Mouse (Mus musculus): Measurements from ENCODE around the gene Cfap99. TPM values are rescaled to one million over a fixed set of nuclear protein-coding genes. Genes with fewer than 3 reads are reported as not detected.

The Cfap99 gene
- polyA plus RNA-seq, 1 experiment from 2014 or later, result not detected

- WGBS, result 60% methylated on average over 3 of the region's 3 CpGs
- Histone ChIP-seq H3K4me1 (no peaks in the 10 kb centered on the region), H3K4me3 (replicated peaks) (no peak overlapping the region), H3K27me3 (replicated peaks) (no peaks in the 10 kb centered on the region), H3K27ac (replicated peaks) (no peak overlapping the region), H3K36me3 (no peaks in the 10 kb centered on the region), H3K9ac (replicated peaks) (no peak overlapping the region), H3K9me3 (replicated peaks) (no peaks in the 10 kb centered on the region), H3K4me2 (no peak overlapping the region)
- no peak for ATAC-seq (ENCODE audit: low FRiP score)
Observed at GRCm38 (mm10) chr5:34259172-34259816, 29.1 kb upstream of the Cfap99 start.

DNA sequence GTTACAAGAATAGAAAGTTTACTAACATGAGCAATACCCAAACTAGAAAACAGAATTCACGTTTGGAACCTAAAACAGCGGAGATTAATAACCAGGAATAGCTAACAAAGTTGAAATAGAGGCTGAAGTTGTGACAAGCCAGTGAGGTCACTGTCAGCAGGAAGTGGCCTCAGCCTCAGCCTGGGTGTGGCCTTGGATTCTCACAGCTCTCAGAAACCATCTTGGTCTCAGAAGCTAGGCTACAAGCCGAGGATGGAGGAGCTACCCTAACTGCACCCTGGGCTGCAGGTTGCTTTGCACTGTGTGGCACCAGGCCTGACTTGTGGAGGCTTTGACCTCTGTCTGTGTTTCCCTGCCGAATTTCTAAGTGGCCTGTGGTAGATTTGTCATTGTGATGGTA lies 22.3 kb upstream of the Cfap99 start:
- no peak for ATAC-seq (ENCODE audit: low FRiP score)
- Histone ChIP-seq H3K27me3 (replicated peaks) (no peaks in the 10 kb centered on the region), H3K4me2 (no peak overlapping the region), H3K9ac (replicated peaks) (no peak overlapping the region), H3K27ac (replicated peaks) (no peak overlapping the region), H3K4me1 (no peaks in the 10 kb centered on the region), H3K36me3 (no peaks in the 10 kb centered on the region), H3K4me3 (replicated peaks) (no peak overlapping the region), H3K9me3 (replicated peaks) (no peaks in the 10 kb centered on the region)
- 75% methylated on average over 4 of the region's 4 CpGs for WGBS

DNA sequence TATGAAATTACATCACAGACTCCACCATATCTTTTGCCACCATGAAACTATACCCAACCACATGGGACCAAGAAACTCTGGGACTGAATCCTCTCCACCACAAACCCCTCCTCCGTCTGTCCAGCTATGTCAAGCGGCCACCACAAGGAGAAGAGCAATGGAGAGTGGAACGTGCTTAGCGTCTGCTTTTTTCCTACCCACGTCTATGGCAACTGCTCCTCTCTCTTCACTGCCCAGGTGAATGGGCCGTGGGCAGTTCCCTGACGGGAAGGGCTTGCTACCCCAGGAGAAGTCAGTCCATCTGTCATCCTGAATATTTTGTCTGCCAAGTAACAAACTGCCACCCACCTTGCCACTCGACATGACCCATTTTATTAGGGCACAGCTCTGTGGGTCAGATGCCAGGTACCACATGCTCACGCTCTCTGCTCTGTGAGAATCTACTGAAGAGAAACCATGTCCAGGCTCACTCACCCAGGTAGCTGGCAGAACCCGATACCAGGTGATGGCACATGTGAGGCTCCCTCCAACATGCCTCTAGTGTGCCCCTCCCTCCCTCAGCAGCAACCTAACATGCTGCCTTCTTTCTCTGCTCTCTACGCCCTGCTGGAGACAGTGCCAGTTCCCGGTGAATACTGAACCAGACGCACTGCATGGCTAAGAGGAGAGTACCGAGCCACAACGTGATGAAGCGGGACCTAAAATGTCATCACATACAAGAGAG lies 19.0 kb upstream of the Cfap99 start:
- no peak overlapping the region for H3K9ac ChIP-seq (replicated peaks)
- H3K4me3 ChIP-seq (replicated peaks), result no peak overlapping the region
- H3K9me3 ChIP-seq (replicated peaks), result no peaks in the 10 kb centered on the region
- no peaks in the 10 kb centered on the region for H3K36me3 ChIP-seq
- 82% methylated on average over 16 of the region's 16 CpGs for WGBS
- ATAC-seq (ENCODE audit: low FRiP score), result no peak
- no peaks in the 10 kb centered on the region for H3K4me1 ChIP-seq
- H3K27me3 ChIP-seq (replicated peaks), result no peaks in the 10 kb centered on the region
- H3K4me2 ChIP-seq, result no peak overlapping the region
- no peak overlapping the region for H3K27ac ChIP-seq (replicated peaks)

GRCm38 (mm10) chr5:34269921-34270465 lies 18.4 kb upstream of the Cfap99 start:
- 72% methylated on average over 12 of the region's 12 CpGs for WGBS
- Histone ChIP-seq H3K27ac (replicated peaks) (no peak overlapping the region), H3K9ac (replicated peaks) (no peak overlapping the region), H3K27me3 (replicated peaks) (no peaks in the 10 kb centered on the region), H3K9me3 (replicated peaks) (no peaks in the 10 kb centered on the region), H3K4me2 (no peak overlapping the region), H3K36me3 (no peaks in the 10 kb centered on the region), H3K4me1 (no peaks in the 10 kb centered on the region), H3K4me3 (replicated peaks) (no peak overlapping the region)
- no peak for ATAC-seq (ENCODE audit: low FRiP score)

GRCm38 (mm10) chr5:34271743-34272142 lies 16.7 kb upstream of the Cfap99 start:
- WGBS, result 24% methylated on average over 4 of the region's 4 CpGs
- Histone ChIP-seq H3K27me3 (replicated peaks) (no peaks in the 10 kb centered on the region), H3K4me3 (replicated peaks) (no peak overlapping the region), H3K9me3 (replicated peaks) (no peaks in the 10 kb centered on the region), H3K9ac (replicated peaks) (no peak overlapping the region), H3K4me2 (no peak overlapping the region), H3K27ac (replicated peaks) (no peak overlapping the region), H3K36me3 (no peaks in the 10 kb centered on the region), H3K4me1 (no peaks in the 10 kb centered on the region)
- ATAC-seq (ENCODE audit: low FRiP score), result no peak

DNA sequence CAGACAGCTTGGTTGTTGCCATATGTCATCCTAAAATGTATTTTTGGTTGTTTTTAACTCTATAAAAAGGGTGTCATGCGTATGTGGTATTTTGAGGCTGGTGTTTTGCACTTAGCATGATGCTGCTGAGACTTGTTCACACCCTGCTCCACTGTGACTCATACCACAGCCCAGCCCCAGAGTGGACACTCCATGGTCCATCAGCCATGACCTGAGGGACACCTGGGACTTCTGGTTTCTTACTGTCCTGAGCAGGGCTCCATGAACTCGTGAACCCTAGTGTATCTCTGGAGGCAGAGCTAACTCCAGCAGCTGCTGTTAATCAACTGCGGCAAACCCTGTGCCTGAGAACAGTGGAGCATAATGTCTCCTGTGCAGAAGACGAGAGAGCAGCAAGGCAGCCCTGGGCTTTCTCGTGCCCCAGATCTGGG lies 15.1 kb upstream of the Cfap99 start:
- H3K4me2 ChIP-seq, result no peak overlapping the region
- ATAC-seq (ENCODE audit: low FRiP score), result no peak
- no peak overlapping the region for H3K9ac ChIP-seq (replicated peaks)
- WGBS, result 75% methylated on average over 5 of the region's 5 CpGs
- no peaks in the 10 kb centered on the region for H3K4me1 ChIP-seq
- no peaks in the 10 kb centered on the region for H3K36me3 ChIP-seq
- no peaks in the 10 kb centered on the region for H3K27me3 ChIP-seq (replicated peaks)
- no peaks in the 10 kb centered on the region for H3K9me3 ChIP-seq (replicated peaks)
- no peak overlapping the region for H3K4me3 ChIP-seq (replicated peaks)
- no peak overlapping the region for H3K27ac ChIP-seq (replicated peaks)

GRCm38 (mm10) chr5:34274268-34274667 lies 14.1 kb upstream of the Cfap99 start:
- 79% methylated on average over 3 of the region's 3 CpGs for WGBS
- Histone ChIP-seq H3K9ac (replicated peaks) (no peak overlapping the region), H3K9me3 (replicated peaks) (no peaks in the 10 kb centered on the region), H3K4me1 (no peaks in the 10 kb centered on the region), H3K27me3 (replicated peaks) (no peaks in the 10 kb centered on the region), H3K36me3 (no peaks in the 10 kb centered on the region), H3K27ac (replicated peaks) (no peak overlapping the region), H3K4me2 (no peak overlapping the region), H3K4me3 (replicated peaks) (no peak overlapping the region)
- no peak for ATAC-seq (ENCODE audit: low FRiP score)

DNA sequence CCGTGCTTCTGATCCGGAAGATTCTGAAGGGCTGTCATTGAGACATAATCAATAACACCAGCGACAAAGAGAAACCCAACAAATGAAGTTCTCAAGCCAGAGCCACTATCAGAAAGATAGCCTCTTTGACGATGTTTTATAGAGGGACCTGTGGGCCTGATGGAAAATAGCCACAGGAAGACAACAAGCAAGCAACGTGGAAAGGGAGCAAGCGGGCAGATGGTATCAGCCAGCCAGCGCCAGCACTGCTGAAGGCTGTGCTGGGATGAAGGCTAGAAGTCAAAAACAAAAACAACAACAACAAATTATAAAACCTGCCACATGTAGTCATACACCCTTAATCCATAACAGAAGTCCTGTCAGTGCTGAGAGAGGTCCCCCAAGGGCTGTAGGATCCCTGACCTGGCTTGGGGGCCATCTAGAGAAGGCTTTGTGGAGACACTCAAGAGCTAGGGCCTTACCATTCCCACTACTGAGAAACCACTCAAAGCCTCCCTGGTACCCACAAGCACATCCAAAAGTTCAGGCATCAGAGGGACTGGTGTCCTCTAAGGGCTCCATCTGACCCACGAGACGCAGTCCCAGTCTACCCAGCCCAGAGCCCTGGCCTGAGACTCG lies 13.6 kb upstream of the Cfap99 start:
- no peaks in the 10 kb centered on the region for H3K9me3 ChIP-seq (replicated peaks)
- no peak overlapping the region for H3K4me3 ChIP-seq (replicated peaks)
- H3K9ac ChIP-seq (replicated peaks), result no peak overlapping the region
- no peaks in the 10 kb centered on the region for H3K27me3 ChIP-seq (replicated peaks)
- H3K4me1 ChIP-seq, result no peaks in the 10 kb centered on the region
- H3K4me2 ChIP-seq, result no peak overlapping the region
- WGBS, result 83% methylated on average over 10 of the region's 10 CpGs
- no peaks in the 10 kb centered on the region for H3K36me3 ChIP-seq
- H3K27ac ChIP-seq (replicated peaks), result no peak overlapping the region; the same call in 1 of the 2 replicates
- ATAC-seq (ENCODE audit: low FRiP score), result no peak

DNA sequence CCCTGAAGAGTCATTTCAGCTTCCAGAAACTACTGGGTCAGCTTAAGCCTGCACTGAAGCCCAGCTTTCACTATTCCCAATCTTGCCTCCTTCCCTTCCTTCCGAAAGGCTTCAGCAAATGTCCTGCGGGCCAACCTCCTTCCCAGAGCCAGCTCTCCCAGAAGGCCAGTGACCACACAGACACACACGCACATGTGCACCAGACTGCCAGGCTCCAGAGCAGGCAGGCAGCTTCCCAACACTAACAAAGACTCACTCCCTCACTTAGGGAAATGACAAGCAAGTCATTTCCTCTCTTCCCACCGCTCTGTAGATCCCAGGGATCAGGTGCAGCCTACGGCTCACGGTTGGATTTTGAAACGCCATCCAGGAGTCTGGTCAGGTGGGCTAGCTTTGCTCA lies 12.2 kb upstream of the Cfap99 start:
- H3K9ac ChIP-seq (replicated peaks), result no peak overlapping the region
- H3K4me2 ChIP-seq, result no peak overlapping the region
- H3K27me3 ChIP-seq (replicated peaks), result no peaks in the 10 kb centered on the region
- ATAC-seq (ENCODE audit: low FRiP score), result no peak
- whole genome bisulfite sequencing, result 87% methylated on average over 7 of the region's 7 CpGs
- no peak overlapping the region for H3K27ac ChIP-seq (replicated peaks)
- H3K4me3 ChIP-seq (replicated peaks), result no peak overlapping the region
- H3K36me3 ChIP-seq, result no peaks in the 10 kb centered on the region
- no peaks in the 10 kb centered on the region for H3K9me3 ChIP-seq (replicated peaks)
- no peaks in the 10 kb centered on the region for H3K4me1 ChIP-seq

GRCm38 (mm10) chr5:34276746-34277145 lies 11.7 kb upstream of the Cfap99 start:
- 88% methylated on average over 6 of the region's 6 CpGs for WGBS
- Histone ChIP-seq H3K27ac (replicated peaks) (no peak overlapping the region), H3K4me2 (no peak overlapping the region), H3K36me3 (no peaks in the 10 kb centered on the region), H3K9ac (replicated peaks) (no peak overlapping the region), H3K4me1 (no peaks in the 10 kb centered on the region), H3K27me3 (replicated peaks) (no peaks in the 10 kb centered on the region), H3K9me3 (replicated peaks) (no peaks in the 10 kb centered on the region), H3K4me3 (replicated peaks) (no peak overlapping the region)
- no peak for ATAC-seq (ENCODE audit: low FRiP score)

DNA sequence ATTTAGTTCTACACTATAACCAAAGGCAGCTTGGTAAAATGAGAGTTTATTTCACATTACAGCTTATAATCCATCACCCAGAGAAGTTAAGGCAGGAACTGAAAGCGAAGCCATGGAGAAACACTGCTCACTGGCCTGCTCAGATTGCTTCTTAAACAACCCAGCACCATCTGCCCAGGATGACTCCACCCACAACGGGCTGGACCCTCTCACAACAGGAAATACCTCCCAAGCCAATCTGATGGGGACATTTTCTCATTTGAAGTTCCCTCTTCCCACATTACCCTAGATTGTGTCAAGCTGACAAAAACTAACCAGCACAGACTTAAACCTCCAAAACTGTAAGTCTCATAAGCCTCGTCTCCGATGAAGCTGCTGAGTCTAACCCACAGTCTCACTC lies 10.3 kb upstream of the Cfap99 start:
- no peaks in the 10 kb centered on the region for H3K36me3 ChIP-seq
- no peaks in the 10 kb centered on the region for H3K27me3 ChIP-seq (replicated peaks)
- H3K4me1 ChIP-seq, result no peaks in the 10 kb centered on the region; the same call in 1 of the 2 replicates
- H3K4me2 ChIP-seq, result no peak overlapping the region
- no peaks in the 10 kb centered on the region for H3K9me3 ChIP-seq (replicated peaks)
- WGBS, result 83% methylated on average over 4 of the region's 4 CpGs
- H3K4me3 ChIP-seq (replicated peaks), result no peak overlapping the region
- no peak overlapping the region for H3K27ac ChIP-seq (replicated peaks)
- no peak for ATAC-seq (ENCODE audit: low FRiP score)
- no peak overlapping the region for H3K9ac ChIP-seq (replicated peaks)

DNA sequence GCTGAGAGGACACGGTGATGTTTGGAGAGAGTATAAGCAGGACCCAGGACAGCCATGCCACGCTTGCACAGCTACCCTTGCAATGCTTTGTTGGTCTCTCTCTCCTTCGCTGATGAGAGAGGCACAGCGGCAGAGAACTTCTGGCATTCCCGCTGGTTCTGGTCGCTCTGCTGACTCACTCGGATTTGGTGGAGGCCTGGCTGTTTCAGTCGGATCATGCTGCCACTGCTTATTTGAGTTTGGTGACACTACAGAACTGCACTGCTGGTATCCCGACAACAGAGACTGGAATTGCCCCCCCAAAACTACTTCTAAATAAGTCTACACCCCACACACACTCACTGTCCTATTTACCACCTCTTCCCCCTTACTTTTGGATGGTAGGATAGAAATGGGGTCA lies 9.2 kb upstream of the Cfap99 start:
- no peak for ATAC-seq (ENCODE audit: low FRiP score)
- Histone ChIP-seq H3K4me2 (no peak overlapping the region), H3K36me3 (no peaks in the 10 kb centered on the region), H3K4me1 (no peaks in the 10 kb centered on the region; the same call in 1 of the 2 replicates), H3K9ac (replicated peaks) (no peak overlapping the region), H3K27me3 (replicated peaks) (no peaks in the 10 kb centered on the region), H3K27ac (replicated peaks) (no peak overlapping the region), H3K4me3 (replicated peaks) (no peak overlapping the region), H3K9me3 (replicated peaks) (no peaks in the 10 kb centered on the region)
- 93% methylated on average over 9 of the region's 9 CpGs for WGBS

Data from neural tube, embryonic 15.5 days (tissue).